Mouse (Mus musculus) adrenal gland (tissue): ENCODE measurements around the gene Grik4.

ENCODE experiments used
- intact Hi-C: fragments of 180-260 bp; cut with DNase I; formaldehyde crosslinking; loops from one replicate; pipeline ENCODE4 v1.15.1; 2025

Grik4 gene

DNA sequence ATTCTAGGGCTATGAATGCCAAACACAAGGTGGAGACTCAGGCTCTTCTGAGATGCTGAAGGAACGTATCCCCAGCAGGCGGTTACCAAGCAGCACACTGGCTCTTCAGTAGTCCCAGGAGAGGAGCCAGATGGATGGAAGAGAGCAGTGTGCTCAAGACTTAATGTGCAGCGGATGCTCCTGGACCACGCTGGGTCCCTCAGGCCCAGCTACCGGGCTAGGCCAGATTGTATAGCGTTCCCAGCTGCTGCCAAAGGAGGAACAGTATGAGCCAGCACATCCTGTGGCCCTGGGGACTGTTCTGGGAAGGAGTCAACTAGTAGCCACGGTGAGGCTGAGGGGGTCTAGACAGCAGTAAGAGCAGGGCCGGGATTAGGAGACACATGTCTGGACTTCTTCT, 251.3 kb downstream of the Grik4 start:
- intact Hi-C loops = no loop called here

DNA sequence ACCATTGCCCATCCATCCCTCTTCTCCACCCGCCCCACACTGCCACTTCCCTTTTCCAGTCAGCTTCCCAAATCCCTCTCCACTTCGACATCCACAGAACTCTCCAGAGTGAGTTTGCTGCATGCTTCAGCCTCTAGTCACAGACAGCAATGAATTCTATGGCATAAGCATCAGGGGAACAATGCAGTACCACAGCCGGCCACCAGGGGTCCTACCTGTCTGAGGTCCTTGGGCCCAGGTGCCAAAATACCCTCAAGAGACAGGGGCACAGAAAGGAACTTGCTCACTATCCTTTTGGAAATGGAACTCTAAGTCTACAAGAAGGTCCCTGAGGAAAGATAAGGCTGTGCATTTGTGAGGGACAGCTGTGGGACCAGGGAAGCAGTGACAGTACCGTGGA, 256.1 kb downstream of the Grik4 start:
- intact Hi-C loops = loop anchor here (1.0 kb wide), 1 partner anchor 256 kb away; the partner anchor contains the start of gene Grik4

- intact Hi-C loops = no loop called here
Observed at GRCm38 (mm10) chr9:42686104-42686503, 258.2 kb downstream of the Grik4 start.

GRCm38 (mm10) chr9:42674017-42674412, 270.3 kb downstream of the Grik4 start:
- intact Hi-C loops = no loop called here

- intact Hi-C loops = no loop called here
Observed at GRCm38 (mm10) chr9:42673385-42674016, 270.8 kb downstream of the Grik4 start.

DNA sequence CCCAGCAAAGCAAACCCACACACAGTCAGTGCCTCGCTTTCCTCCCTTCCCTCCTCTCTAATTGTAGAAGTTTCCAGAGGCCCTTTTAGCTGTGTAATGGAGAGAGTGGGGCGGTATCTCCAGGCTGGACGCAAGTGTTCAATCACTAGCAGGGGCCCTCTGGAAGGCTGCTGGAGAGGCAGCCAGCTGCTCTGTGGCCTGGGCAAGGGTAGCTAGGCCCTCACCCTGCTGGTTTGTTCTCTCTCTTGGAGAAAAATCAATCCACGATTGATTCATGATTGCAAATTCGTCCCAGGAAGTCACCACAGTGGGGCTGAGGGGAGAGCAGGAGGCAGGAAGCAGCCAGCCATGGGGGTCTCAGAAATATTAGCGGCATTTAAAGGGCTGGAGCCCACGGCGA, 271.3 kb downstream of the Grik4 start:
- intact Hi-C loops = no loop called here

DNA sequence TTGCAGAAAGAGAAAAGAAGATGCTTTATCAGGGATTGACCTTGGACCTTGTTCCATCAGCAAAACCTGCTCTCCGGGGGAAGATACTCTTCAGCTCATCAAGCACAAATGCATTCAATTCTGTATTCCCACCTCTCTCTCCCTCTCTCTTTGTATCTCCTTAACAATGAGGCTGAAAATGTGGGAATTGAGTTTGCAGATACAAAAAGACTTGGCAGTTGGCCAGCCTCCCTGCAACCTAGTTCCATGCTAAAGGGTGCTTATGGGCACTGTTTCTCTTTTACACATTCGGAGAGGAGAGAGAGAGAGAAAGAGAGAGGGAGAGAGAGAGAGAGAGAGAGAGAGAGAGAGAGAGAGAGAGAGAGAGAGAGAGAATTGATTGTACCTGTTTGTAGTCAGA, 273.7 kb downstream of the Grik4 start:
- intact Hi-C loops = no loop called here

- intact Hi-C loops = no loop called here
Observed at GRCm38 (mm10) chr9:42661481-42661880, 282.8 kb downstream of the Grik4 start.

- intact Hi-C loops = no loop called here
Observed at GRCm38 (mm10) chr9:42652756-42653155, 291.5 kb downstream of the Grik4 start.

DNA sequence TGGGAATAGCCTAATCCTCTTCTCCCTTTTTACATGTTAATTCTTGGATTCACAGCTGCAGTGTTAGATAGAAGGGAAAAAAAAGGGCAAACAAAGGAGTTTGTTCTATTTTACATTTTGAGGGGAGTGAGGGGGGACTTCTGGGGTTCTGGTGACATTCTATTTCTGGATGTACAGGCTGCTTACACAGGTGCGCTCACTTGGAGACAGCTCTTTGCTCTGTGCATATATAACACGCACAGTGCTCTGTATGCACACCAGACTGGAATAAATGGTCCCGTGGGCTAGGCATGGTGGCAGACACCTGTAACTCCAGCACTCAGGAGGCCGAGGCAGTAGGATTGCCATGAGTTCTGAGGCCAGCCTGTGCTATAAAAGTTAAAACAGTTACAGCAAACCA, 292.0 kb downstream of the Grik4 start:
- intact Hi-C loops = no loop called here

- intact Hi-C loops = no loop called here
Observed at GRCm38 (mm10) chr9:42649872-42650271, 294.4 kb downstream of the Grik4 start.

DNA sequence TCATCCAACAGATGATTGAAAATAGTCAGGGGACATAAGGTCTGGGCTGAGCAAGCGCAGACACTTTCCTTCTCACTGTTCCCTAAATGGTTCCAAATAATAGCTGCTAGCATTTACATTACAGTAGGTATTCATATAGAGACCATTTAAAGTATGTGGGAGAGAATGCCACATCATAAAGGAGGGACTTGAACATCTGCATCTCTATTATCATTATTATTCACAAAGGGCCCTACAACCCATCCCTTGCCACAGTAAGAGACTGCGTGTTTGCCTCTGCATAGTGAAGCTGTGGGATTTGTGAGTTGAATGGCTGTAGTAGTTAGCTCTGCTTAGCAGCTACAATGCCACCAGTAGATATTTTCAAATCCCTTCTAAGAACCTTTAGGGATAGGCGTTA, 296.2 kb downstream of the Grik4 start:
- intact Hi-C loops = no loop called here

DNA sequence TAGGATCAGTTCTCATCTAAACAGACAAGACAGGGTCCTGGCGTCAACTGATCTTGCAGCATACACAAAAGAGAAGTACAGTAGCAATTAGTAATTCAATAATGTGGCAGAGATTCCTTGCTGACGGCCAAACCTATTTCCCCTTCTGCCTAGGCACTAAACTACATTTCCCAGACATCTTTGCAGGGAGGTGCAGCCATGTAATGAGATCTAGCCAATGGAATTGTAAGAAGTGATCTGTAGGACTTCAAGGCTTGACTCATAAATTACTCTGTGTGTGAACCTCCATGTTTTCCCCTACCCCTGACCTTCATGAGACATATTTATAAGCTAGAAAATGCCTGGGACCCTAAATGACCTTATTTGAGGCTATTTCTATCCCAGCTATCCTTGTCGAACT, 296.7 kb downstream of the Grik4 start:
- intact Hi-C loops = no loop called here

DNA sequence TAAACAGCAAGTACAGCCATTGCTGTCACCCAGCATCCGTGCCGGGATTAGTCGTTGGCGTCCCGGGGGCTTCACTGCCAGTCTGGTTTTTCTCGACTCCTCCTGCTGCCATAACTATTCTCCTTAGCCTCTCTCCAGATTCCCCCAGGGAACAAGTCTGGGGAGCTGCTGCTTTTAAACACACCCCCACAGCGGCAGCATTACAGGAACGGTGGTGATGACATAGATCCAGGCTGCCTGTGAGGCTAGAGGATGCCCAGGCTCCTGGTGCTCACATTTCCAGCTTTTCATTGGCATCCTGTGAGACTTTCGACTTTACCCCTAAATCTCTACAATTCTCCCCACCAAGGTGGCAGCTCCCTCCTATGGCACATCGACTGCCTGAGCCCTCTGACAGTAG, 297.5 kb downstream of the Grik4 start:
- intact Hi-C loops = no loop called here

GRCm38 (mm10) chr9:42645161-42645560, 299.1 kb downstream of the Grik4 start:
- intact Hi-C loops = no loop called here

GRCm38 (mm10) chr9:42642821-42643220, 301.5 kb downstream of the Grik4 start:
- intact Hi-C loops = no loop called here

- intact Hi-C loops = no loop called here
Observed at GRCm38 (mm10) chr9:42641550-42642117, 302.7 kb downstream of the Grik4 start.

GRCm38 (mm10) chr9:42636446-42636845, 307.8 kb downstream of the Grik4 start:
- intact Hi-C loops = no loop called here

- intact Hi-C loops = no loop called here
Observed at GRCm38 (mm10) chr9:42631479-42631878, 312.8 kb downstream of the Grik4 start.

GRCm38 (mm10) chr9:42627634-42628033, 316.7 kb downstream of the Grik4 start:
- intact Hi-C loops = no loop called here

- intact Hi-C loops = no loop called here
Observed at GRCm38 (mm10) chr9:42627146-42627545, 317.1 kb downstream of the Grik4 start.

GRCm38 (mm10) chr9:42626226-42626775, 318.0 kb downstream of the Grik4 start:
- intact Hi-C loops = no loop called here

DNA sequence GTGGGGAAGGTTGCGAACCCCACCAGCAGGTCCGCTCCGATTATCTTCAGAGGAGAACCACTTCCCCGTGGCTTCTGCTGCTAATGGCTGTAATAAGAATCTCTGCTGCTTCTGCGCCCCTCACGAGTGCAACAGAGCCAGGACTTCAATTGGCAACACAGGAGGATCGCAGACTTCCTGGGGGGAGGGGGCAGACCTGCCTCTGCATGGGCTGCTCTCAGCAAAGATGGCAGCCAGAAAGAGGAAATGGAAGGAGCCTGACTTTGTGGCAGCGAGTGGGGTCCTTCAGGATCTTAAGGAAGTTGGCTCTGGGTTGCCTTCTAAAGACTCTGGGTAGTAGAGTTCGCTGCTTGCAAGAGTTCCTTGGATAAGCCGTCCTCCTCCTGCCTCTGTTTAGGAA, 329.9 kb downstream of the Grik4 start:
- intact Hi-C loops = no loop called here
